Mouse (Mus musculus) frontal cortex, postnatal 25 days (tissue): ENCODE results near the gene Megf11.

Source experiments
- DNase-seq, 2 experiments: peaks; one replicate each; pipeline ENCODE4 v3.0.0; 2022; ENCODE audit warnings: low spot score in 2 of 2

Gene Megf11

DNA sequence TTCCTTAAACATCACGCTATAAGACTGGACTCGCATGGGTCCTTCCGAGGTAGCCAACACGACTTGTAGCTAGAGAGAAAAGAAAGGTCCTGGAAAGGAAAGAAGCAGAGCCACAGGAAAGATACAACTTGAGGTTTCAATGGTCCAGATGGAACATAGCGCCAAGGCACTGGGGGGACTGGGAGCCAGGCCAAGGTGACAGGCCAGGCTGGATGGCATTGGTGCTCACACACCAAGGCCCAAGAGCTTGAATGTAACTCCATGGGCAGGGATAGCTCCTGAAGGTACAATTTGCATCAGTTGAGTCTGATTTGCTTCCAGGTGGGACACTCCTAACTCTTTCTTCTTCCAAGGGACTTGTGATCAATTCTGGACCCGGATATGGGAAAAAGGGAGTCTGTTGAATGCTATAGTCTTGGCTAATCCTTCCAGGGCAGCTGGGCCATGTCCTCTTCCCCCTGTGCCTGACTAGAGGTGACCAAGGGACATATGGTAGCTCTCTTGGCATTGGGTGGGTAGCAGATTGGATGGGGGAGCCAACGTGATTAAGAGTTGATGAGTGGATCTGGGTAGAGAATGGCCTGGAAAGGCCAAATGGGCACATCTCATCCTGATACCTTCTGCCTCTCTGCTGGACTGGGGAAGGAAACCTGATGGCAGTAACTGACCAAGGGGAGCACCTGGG, 172.6 kb downstream of the Megf11 start:
- no peak for DNase-seq

DNA sequence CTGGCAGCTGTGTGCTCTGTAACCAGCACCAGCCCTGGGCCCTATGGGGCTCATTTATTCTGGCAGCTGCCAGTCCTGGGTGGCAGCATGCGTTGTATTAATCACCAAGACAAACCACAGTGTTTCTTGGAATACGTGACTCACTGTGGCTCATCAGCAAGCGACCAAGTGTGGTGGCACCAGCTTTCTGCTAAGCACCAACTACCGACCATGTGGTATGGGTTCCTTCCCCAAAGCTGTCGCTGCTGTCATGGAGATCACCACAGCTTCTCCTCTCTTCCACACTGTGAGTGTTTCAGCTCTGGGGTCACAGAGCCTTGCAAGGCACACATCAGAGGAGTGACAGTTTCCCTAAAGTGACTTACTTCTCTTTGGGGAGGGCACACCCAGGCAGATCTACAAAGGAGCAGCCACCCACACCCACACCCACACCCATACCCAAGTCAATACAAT, 178.9 kb downstream of the Megf11 start:
- DNase-seq, result no peak

DNA sequence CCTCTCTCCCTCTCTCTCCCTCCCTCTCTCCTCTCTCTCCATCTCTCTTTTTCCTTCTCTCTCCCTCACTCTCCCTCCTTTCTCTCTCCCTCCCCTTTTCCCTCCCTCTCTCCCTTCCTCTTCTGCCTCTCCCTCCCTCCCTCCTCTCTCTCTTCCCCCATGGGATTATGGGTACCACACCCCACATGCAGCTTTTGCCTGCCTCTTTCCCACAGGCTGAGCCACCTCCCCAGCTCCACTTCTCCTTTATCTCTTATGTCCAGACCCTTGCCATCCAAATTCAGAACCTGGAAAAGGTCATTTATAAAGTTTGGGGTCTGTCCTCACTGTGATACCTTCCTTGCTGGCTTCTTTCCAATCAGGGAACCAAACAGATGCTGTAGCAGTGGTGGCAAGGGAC, 180.5 kb downstream of the Megf11 start:
- no peak for DNase-seq

DNA sequence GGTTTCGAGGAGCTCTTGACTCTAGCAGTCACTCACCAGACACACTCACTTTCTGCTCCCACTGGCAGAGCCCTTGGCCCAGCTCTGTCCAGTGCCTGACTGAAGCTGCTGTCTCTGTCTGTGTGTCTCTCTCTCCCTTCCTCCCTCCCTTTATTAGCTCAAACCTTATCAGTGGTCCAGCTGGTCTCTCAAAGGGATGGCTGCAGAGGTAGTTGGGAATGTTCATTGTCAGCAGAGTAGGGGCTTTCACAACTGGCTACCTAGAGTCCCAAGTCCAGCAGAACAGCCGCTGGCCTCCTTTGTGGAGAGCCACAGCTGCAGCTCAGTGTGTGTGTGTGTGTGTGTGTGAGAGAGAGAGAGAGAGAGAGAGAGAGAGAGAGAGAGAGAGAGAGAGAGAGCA, 180.9 kb downstream of the Megf11 start:
- no peak for DNase-seq

DNA sequence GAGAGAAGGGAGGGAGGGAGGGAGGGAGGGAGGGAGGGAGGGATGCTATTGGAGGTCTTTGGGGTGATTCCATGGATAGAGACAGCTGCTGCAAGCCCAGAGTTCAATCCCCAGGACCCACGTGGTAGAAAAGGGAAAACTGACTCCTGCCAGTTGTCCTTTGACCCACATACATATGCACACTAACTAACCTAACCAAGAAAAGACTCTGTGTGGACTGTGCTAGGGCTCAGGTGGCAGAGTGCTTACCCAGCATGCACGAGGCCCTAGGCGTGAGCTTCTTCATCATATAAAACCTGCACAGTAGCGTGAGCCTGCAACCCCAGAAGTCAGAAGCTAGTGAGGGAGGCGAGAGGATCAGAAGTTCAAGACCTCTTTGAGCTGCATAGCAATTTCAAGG, 182.1 kb downstream of the Megf11 start:
- no peak for DNase-seq

DNA sequence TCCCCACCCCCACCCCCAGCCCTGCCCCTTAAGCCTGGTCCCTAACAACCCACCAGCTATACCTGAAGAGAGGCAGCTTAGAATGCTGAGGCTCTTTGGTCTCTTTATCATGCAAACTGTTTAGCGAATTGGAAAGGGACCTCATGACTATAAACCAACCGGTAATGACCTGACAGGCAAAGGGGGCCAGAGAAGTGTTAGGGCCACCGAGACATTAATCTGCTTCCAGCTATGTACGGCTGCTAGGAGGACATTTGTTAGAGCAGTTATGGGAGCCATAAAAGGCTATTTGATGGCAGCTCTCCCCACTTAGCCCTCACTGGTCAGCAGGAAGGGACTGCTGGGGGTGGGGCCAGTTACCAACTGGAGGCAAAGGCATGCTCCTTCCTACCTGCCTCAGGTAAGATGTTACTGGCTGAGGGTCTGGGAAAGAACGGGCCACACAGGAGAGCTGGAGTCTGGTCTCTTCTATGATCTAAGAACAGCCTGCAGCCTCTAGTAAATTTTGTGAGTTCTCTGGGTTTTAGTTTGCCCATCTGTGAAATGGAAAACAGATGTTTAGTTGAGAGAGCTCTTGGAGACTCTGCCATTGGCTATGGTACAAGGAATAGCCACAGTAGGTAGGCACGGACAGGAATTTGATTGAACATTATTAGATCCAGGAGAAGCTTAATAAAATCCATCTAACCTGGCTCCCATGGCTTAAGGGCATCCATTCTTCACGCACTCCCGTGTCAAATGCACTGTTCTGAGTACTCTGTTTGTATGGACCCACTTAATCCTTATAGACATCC, 183.2 kb downstream of the Megf11 start:
- DNase-seq, result no peak

DNA sequence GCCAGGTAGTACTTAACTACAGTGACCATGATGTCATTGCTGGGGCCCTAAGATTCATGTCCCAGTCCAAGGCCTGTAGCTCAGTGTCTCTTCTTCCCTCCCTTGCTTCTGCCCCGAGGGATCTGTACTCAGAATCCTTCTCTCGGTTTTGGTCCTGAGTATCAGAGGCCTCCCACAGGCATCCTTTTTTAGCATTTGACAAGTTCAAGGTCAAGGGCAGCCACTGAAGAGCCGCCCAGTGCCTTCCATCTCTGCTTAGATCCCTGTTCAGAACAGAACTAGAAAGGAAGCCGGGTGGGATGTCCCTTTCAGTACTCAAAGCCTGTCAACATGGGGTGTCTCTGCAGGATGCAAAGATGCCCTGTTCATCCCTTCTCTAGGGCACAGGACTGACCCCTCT, 185.0 kb downstream of the Megf11 start:
- DNase-seq, result no peak

DNA sequence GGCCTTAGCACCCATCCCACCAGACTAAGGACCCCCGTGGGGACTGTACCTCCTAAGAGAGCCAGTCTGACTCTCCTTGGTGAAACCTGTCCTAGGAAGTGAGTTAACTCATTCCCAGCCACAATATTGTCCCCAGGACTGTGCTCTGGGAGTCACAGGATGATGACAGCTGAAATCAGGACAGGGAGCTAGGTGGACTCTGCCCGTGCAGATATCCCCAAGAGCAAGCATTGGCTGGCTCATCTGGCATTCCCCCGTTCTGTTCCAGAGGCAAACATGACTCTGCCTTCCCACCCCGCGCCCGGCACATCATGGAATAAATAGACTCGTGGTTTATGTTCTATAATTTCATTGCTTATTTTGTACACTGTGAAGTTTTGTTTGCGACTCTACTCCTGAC, 185.7 kb downstream of the Megf11 start:
- no peak for DNase-seq

DNA sequence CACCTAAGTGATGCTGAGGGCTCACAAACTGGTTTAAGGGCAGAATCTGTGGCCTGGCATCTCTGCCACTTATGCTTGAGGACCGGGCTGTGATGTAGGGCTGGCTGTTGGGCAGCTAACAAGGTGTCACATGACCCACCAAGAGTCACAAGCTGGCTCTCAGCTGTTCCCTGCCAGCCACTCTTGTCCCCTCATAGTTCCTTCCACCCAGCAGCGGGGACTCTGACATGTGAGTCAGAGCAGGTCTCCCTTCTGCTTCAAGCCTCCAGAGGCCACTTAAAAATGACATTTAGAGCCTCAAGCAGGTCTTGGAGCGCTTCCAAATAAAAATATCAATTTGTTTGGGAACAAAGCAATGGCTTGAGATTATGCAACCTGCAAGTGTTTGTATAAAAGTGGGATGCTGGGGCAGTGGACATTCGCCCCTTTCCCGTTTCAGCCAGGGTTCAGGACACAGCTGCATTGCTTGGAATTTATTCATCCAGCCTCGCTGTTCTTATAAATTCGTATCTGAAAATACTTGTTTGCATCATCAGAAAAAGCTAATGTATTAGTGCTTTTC, 187.3 kb downstream of the Megf11 start:
- no peak for DNase-seq

DNA sequence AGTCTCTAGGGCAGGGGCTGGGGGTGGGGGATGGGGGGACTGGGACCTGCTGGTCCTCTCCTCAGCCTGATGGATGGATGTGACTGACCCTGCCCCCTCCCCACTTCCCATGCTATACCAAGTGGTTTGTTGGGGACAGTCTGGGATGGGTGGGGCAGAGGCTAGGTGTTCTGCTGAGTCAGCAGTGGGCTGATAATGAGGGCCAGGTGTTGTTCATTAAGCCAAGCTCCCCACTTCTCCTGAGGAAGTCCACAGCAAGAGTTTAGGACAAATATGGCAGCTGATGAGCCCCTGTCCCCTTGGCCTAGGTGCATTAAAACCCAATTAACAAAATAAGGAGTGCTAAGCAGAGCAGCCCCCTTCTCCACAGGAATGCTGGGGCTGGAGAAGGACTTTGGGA, 190.2 kb downstream of the Megf11 start:
- DNase-seq, result no peak

DNA sequence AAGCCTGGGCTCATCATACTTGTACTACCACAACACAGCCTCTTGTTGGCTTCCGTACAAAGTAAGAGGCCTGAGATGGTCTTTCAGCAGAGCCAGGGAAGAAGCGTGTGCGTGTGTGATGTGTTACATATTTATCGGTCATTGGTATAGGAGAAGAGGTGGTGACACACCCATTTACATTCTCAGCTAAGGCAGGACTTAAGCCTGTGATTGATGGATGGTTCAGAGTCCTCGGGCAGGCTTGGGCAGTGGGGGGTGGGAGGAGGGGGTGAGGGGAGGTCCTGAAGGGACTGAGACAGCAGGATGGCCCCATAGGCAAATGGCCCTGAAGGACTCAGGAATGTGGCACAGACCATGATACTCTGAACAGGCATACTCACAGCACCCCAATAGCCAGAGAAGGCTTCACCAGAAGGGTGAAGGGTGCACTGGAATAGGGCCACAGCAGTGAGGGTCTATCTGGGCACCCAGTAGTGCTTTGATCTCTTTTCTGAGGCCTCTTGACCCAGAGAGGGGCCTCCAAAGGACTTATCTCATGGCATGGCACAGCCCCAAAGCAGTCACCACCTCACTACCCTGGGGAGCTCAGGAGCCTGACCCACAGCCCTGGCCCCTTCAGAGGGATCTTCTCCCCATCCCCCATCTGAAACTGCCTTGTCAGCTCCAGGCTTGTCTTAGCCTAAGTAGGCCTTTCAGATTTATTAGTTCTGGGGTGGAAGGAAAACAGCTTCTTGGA, 190.9 kb downstream of the Megf11 start:
- no peak for DNase-seq

DNA sequence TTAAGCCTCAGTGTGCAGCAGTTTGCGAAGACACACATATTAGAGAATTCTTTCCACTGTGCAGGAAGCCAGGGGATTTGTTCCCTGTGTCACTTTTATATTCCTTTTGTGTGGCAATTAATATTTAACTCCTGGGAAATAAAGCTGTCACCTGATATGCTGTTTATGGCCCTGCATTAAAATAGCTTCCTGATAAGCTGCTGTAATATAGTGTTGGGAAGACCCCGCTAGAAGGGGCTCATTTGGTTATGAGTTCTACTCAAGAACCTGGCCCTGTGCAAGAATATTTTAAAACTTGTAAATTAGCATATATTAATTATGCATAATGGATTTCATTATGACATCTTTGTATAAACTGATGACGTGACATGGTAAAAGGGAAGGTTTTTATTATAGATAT, 191.7 kb downstream of the Megf11 start:
- DNase-seq, result no peak

DNA sequence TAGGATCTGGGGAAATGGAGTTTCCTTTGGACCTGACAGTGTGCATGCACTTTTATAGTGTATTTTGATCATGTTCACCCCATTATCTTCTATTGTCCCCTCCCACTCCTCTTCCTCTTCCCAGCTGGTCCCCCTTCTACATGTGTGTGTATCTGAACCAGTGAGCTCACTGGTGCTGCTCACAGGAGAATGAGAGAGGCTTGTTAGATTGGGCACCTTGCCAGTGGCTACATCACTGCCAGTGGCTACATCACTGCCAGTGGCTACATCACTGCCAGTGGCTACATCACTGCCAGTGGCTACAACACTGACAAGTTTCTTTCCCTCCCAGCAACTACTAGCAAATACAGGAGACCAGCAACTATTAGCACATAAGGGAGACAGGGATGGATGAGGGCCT, 192.6 kb downstream of the Megf11 start:
- no peak for DNase-seq

DNA sequence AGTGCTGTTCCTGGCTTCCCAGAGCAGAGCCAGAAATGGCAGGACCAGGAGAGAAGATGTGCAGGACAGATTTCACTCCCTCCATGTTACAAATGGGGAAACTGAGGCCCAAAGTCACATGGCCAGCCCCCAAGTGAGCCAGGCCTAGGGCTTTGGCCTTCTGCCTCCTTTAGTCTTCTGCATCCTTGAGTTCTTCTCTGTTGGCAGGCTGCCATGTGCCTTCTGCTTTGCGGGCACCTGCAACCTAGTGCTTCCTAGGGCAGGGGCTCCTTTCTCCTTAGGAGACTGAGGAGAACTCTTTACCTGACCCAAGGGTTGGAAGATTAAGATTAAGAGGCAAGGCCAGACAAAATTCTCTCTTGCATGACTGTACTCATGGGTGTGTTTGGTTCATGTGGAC, 193.9 kb downstream of the Megf11 start:
- no peak for DNase-seq

DNA sequence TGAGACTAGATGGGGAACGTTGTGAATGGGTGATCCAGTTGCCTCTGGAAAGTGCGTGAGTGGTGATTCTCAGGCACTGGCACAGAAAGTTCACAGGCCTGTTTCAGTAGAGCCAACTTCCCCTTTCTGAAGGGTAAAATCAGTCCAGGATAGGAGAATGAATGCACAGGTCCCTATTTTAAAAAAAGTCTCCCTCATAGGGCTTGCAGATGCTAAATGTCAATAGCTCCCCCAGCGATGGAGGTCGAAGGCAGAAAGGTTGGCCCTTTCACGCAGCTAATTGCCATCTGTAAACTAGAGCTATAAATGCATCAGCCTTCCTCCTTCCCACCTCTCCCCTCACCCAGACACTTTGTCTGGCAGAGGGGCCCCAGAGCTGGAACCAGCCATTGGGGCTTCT, 200.9 kb downstream of the Megf11 start:
- DNase-seq, result no peak

DNA sequence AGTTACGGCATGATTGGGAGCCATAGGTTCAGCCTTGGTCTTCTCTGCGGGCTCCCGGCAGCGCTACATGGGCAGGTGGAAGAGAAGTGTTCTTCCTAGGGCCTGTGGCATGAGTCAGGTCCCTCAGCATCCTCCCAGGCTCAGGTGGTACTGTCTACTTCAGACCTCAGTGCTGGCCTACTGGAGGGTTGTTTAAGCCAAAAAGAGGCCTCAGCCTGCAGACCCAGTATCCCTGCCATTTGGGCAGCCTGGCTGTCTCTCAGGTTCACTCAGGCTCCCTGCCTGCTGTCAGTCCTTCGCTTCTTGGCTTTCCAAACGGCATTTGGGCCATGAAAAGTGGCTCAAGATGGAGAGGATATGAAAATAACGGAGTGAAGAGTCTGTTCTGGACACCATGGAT, 202.6 kb downstream of the Megf11 start:
- no peak for DNase-seq

DNA sequence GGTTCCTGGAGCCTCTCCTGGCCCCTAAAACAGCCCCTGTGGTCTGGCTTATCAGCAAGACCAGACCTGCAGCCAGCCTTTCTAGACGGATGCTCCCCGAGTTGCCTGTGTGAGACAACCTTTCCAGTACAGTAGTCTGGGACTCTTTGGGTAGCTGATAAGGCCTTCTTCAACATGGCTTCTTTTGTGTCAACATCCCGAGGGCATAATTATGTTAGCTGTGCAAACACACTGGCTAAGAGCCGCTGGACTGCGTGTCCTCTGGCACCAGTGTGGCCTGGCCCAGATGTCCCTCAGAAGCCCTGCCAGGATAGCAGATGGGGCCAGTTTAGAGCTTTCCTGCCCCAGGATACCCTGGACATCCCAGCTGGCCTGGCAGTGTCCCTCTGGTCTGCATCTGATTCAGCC, 205.2 kb downstream of the Megf11 start:
- DNase-seq, result no peak

DNA sequence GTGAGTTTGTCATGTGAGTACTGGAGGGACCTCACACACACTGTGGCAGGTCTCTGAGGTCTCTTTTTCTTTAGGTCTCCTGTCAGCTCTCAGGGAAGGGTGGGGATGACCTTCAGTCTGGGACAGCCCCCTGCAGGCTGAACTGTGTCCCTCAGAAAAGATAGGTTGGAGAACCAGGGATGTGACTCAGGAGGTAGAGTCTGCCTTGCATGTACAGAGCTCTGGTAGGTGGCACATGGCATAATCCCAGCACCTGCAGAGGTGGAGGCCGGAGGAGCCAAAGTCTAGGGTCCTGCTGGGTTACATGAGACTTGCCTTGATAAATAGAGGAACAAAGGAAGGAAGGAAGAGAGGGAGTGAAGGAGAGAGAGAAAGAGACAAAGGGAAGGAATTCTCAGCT, 206.0 kb downstream of the Megf11 start:
- DNase-seq, result no peak

DNA sequence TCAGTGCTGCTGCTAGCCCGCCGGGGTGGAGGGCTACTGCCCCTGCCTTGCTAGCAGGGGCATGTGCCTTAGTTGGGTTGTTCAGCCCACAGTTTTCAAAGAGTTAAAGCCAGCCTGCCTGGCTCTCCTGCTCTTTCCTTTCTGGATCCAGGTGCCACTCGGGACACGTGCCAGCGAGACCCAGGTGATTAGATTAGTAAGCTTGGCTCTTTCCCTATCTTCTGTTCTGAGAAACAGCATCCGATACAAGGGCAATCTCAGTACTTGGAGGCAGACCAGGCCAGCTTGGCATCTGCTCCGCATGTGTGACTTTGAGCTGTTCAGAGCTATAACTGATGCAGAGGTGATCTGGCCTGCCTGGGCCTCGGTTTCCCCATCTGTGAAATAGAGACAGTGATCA, 209.0 kb downstream of the Megf11 start:
- DNase-seq, result no peak

DNA sequence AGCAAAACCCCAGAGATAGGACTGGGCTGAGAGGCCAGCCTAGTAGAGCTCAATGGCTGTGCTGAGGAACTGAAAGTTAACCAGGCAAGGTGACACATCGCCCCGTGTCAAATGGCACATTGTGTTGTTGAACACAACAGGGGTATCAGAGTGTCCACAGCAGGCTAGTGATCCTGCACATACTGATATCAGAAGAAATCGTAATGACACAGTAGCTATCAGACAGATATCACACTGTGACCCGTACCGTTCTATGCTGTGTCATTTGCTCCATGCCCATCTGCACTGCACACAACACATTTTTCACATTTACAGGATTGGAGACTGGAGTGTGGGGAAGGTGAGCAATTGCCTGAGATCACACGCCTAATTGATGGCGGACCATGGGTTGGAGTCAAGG, 213.0 kb downstream of the Megf11 start:
- no peak for DNase-seq

DNA sequence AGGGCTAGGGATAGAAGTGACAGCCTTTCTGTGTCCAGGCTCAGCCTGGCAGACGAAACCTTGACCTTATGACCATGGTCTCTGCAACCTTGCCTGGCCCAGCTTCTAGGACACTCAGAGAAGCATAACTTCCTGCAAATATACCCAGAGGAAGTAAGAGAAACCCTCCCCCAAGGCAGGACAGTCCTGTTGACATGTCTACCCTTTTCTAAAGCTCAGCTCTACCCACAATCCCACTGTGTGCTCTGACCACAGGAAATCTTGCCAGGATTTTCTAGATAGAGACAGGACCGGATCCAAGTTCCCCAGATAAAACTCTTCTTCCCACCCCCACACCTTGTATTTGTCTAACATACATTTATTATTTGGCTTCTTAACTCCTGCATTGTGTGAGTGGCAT, 215.3 kb downstream of the Megf11 start:
- DNase-seq, result no peak

DNA sequence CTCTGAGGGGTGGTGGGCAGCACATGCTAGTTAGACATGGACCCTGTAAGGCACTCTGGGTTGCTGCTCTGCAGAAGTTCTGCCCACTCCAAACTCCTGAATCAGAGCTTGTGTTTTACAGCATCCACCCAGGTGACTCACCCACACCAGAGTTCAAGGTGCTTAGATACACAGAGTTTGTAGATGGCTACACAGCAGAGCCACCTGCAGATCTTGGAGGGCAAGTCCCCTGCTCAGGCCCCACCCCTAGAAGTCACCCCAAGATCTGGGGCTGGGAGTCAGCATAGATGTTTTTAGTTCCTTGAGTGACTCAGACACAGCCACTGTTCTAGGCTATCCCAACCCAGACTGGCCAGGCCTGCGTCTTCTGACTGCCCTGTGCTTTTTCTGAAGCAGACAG, 217.5 kb downstream of the Megf11 start:
- no peak for DNase-seq
